Mouse (Mus musculus): ENCODE results near the gene Slc17a9. TPM values are rescaled to one million over a fixed set of nuclear protein-coding genes. Genes with fewer than 3 reads are reported as not detected.

Gene Slc17a9
- total and polyA plus RNA-seq, 2 experiments from 2014 or later, result 0.29 to 0.68 TPM

DNA sequence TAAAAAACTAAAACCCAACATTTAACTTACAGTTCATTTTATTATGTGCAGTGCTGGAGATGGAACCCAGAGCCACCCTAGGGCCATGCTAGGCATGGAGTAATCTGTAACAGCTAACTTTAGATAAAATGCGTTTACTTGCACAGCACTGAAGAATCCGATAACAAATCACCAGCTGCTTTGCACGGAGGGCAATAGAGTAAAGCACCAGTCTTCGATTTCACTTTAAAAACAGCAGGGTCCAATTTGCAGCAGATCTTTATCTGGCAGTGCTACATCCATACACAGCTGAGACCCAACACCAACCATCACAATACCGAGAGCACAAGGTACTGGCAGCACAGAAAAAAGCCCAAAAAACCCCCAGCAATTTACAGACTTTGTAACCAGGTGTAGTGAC is 21.9 kb upstream of the Slc17a9 start:
- H3K4me2 ChIP-seq (ENCODE audit: low read depth, low read length), result no peak overlapping the region
- 83% methylated on average over 5 of the region's 5 CpGs for WGBS
- H3K4me3 ChIP-seq (ENCODE audit: low read length), result no peak overlapping the region
- H3K4me1 ChIP-seq (ENCODE audit: insufficient read depth, low read length), result peaks cover 14% of the 10 kb centered on the region
- TF ChIP-seq CTCF (IDR thresholded peaks at IDR 0.05; ENCODE audit: low read depth), result no peak
- ATAC-seq (no peak), DNase-seq (ENCODE audit: low spot score) (no peak)
- no peak overlapping the region for H3K9ac ChIP-seq (replicated peaks; ENCODE audit: low read length)
- H3K36me3 ChIP-seq (ENCODE audit: insufficient read depth, low read length), result no peaks in the 10 kb centered on the region
- peak overlapping the region; percentile 99; the same call in 1 of the 2 replicates for H3K27ac ChIP-seq
- H3K9me3 ChIP-seq (ENCODE audit: low read length), result no peaks in the 10 kb centered on the region
- no peaks in the 10 kb centered on the region for H3K27me3 ChIP-seq (ENCODE audit: insufficient read depth, low read length)

DNA sequence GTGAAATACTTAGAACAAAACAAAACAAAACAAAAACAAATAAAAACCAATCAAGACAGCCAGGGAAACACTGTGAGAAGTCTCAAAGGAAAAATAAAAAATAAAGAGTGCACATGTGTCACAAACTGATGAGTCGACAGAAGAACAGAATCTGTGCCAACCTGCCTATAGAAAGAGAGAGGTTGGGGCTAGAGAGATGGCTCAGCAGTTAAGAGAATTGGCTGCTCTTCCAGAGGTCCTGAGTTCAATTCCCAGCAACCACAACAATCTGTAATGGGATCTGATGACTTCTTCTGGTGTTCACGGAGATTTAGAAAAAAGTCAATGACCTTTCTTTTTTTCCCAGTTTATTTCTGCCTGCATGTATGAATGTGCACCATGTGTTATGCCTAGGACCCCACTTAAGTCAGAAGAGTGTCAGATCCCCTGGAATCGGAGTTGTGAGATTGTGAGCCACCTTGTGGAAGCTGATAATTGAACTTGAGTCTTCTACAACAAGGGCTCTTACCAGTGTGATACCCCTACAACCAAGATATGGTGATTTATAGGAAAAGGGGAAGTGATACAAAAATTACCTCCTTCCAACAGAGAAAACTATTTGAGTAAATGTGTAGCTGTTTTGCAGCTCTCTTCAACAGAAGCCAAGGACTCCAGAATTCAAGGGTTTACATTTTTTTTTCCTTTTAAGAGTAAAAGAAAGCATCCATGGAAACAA is 21.3 kb upstream of the Slc17a9 start:
- ATAC-seq (no peak), DNase-seq (ENCODE audit: low spot score) (no peak)
- no peak overlapping the region for H3K4me3 ChIP-seq (ENCODE audit: low read length)
- TF ChIP-seq CTCF (IDR thresholded peaks at IDR 0.05; ENCODE audit: low read depth), result no peak
- H3K27ac ChIP-seq, result no peak overlapping the region
- H3K36me3 ChIP-seq (ENCODE audit: insufficient read depth, low read length), result no peaks in the 10 kb centered on the region
- H3K4me1 ChIP-seq (ENCODE audit: insufficient read depth, low read length), result peaks cover 21% of the 10 kb centered on the region
- H3K9me3 ChIP-seq (ENCODE audit: low read length), result no peaks in the 10 kb centered on the region
- H3K9ac ChIP-seq (replicated peaks; ENCODE audit: low read length), result no peak overlapping the region
- 71% methylated on average over 3 of the region's 3 CpGs for WGBS
- H3K4me2 ChIP-seq (ENCODE audit: low read depth, low read length), result no peak overlapping the region
- no peaks in the 10 kb centered on the region for H3K27me3 ChIP-seq (ENCODE audit: insufficient read depth, low read length)

DNA sequence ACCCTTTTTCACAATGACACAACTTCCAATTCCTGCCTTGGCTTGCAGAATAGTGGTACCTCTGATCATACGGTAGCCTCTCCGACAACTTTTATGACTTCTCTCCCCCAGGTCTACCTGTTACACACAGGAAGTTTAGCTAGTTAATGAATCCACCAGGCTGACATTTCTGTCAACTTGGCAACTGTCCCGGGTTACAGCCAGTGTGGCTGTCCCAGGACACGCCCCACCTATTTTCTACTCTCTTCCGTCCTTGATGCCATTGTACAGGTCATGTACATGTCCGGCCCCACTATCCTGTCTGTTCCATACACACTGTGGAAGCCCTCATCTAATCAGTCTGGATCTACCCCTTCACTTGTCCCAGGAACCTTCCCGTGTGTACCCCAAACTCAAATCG is 20.5 kb upstream of the Slc17a9 start:
- no peak overlapping the region for H3K27ac ChIP-seq
- no peak for TF ChIP-seq CTCF (IDR thresholded peaks at IDR 0.05; ENCODE audit: low read depth)
- no peak overlapping the region for H3K9ac ChIP-seq (replicated peaks; ENCODE audit: low read length)
- WGBS, result 86% methylated on average over 8 of the region's 8 CpGs
- no peaks in the 10 kb centered on the region for H3K27me3 ChIP-seq (ENCODE audit: insufficient read depth, low read length)
- no peak overlapping the region for H3K4me3 ChIP-seq (ENCODE audit: low read length)
- peaks cover 21% of the 10 kb centered on the region for H3K4me1 ChIP-seq (ENCODE audit: insufficient read depth, low read length)
- DNase-seq (ENCODE audit: low spot score) (no peak), ATAC-seq (no peak)
- H3K36me3 ChIP-seq (ENCODE audit: insufficient read depth, low read length), result no peaks in the 10 kb centered on the region
- H3K9me3 ChIP-seq (ENCODE audit: low read length), result no peaks in the 10 kb centered on the region
- no peak overlapping the region for H3K4me2 ChIP-seq (ENCODE audit: low read depth, low read length)

DNA sequence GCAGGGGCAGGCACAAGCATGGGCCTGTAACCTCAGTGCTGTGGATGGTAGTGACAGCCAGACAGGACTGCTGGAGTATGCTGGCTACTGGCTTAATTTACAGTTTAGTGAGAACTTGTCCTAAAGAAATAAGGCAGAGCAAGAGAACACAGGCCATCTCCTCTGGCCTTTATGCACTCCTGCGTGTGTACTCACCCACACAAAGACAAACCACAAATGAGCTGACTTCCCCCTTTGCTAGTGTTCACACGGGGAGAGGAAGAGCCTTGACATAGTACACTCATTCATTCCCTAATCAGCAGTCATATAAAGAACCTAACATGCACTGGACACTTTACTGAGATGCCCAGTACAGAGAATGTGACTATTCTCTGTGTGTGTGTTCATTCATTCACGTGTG is 20.0 kb upstream of the Slc17a9 start:
- Histone ChIP-seq H3K27me3 (ENCODE audit: insufficient read depth, low read length) (no peaks in the 10 kb centered on the region), H3K4me3 (ENCODE audit: low read length) (no peak overlapping the region), H3K4me2 (ENCODE audit: low read depth, low read length) (no peak overlapping the region), H3K9ac (replicated peaks; ENCODE audit: low read length) (no peak overlapping the region), H3K9me3 (ENCODE audit: low read length) (no peaks in the 10 kb centered on the region), H3K27ac (no peak overlapping the region), H3K36me3 (ENCODE audit: insufficient read depth, low read length) (no peaks in the 10 kb centered on the region), H3K4me1 (ENCODE audit: insufficient read depth, low read length) (peaks cover 18% of the 10 kb centered on the region)
- DNase-seq (ENCODE audit: low spot score) (no peak), ATAC-seq (no peak)
- TF ChIP-seq CTCF (IDR thresholded peaks at IDR 0.05; ENCODE audit: low read depth), result no peak
- 79% methylated on average over 3 of the region's 3 CpGs for WGBS

DNA sequence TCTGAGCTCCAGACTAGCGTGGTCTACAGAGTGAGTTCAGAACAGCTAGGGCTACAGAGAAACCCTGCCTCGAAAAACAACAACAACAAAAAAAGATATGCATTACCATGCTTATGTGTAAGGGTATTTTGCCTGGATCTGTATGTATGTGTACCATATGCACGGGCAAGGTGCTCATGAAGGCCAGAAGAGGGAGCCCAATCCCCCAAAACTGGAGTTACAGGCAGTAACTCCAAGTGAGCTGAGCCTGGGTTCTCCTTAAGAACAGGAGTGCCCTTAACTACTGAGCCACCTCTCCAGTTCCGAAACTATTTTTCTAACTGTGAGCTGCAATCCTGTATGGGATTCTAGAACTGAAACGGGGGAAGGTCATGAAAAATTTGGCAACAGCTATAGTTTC is 19.1 kb upstream of the Slc17a9 start:
- TF ChIP-seq CTCF (IDR thresholded peaks at IDR 0.05; ENCODE audit: low read depth), result peak; percentile 28; the same call in 1 of the 2 replicates
- 95% methylated on average over 5 of the region's 5 CpGs for WGBS

DNA sequence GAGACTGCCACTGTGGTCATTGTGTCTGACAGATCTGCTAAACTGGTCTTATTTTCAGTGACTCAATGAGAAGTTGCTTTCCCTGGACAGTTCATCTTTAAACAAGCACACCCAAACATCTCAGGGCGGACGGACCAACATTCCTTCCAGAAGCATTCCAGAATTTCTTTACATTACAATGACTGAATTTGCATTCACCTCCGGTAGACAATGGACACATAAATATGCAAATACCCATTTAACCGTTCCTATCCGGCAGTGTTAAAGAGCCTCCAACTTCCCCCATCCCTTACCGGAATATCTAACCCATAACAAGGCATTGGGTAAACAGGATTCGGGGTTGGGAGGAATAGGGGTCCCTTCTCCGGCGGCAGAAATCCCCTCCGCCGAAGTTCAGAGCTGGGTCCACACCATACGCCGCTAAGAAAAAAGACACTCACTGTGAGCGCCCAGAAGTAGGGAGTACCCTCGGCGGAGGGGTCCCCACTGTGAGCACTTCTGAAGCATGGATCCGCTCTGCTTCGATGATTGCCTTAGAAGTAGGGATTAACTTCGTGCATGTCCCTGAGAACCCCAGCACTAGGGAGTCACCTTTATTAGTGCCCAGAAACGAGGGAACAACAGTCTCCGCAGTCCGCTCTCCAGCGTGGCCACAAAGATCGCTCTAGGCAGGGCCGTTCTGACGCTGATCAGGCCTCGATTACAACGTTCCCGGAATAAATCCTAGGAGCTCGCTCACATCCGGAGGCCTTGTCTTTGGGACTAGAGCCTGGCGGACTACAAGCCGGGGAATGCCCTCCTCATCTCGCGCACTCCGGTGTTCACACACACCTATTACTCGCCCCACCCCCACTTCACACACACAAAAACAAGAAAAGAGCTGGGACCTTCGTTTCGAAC is 15.8 kb upstream of the Slc17a9 start:
- WGBS, result under 1% methylated on average over 39 of the region's 39 CpGs
- Histone ChIP-seq H3K4me1 (ENCODE audit: insufficient read depth, low read length) (peaks cover 18% of the 10 kb centered on the region), H3K27me3 (ENCODE audit: insufficient read depth, low read length) (no peaks in the 10 kb centered on the region), H3K27ac (peak overlapping the region; percentile 83), H3K36me3 (ENCODE audit: insufficient read depth, low read length) (peaks cover 4% of the 10 kb centered on the region; the same call in 1 of the 2 replicates), H3K9ac (replicated peaks; ENCODE audit: low read length) (peak overlapping the region; percentile 98), H3K9me3 (ENCODE audit: low read length) (no peaks in the 10 kb centered on the region), H3K4me2 (ENCODE audit: low read depth, low read length) (peak overlapping the region; percentile 86), H3K4me3 (ENCODE audit: low read length) (peak overlapping the region; percentile 94)
- DNase-seq (ENCODE audit: low spot score) (no peak), ATAC-seq (peak; percentile 55)
- no peak for TF ChIP-seq CTCF (IDR thresholded peaks at IDR 0.05; ENCODE audit: low read depth)

More for the DNA sequence above, 19.1 kb upstream of the Slc17a9 start:
- Histone ChIP-seq H3K4me3 (ENCODE audit: low read length) (no peak overlapping the region), H3K36me3 (ENCODE audit: insufficient read depth, low read length) (no peaks in the 10 kb centered on the region), H3K9ac (replicated peaks; ENCODE audit: low read length) (no peak overlapping the region), H3K27me3 (ENCODE audit: insufficient read depth, low read length) (no peaks in the 10 kb centered on the region), H3K4me1 (ENCODE audit: insufficient read depth, low read length) (peaks cover 12% of the 10 kb centered on the region), H3K27ac (no peak overlapping the region), H3K4me2 (ENCODE audit: low read depth, low read length) (no peak overlapping the region), H3K9me3 (ENCODE audit: low read length) (no peaks in the 10 kb centered on the region)
- DNase-seq (ENCODE audit: low spot score) (no peak), ATAC-seq (no peak)
